Mouse (Mus musculus) C2C12 (cell line): ENCODE results near the gene Magi1. TPM values are rescaled to one million over a fixed set of nuclear protein-coding genes. Genes with fewer than 3 reads are reported as not detected.

Source experiments
- H3K27me3 ChIP-seq: one replicate; pipeline ENCODE4 v1.6.1; 2011; ENCODE audit not compliant: control insufficient read depth, insufficient read depth, insufficient read length
- H3K36me3 ChIP-seq: one replicate; pipeline ENCODE4 v1.6.1; 2011; ENCODE audit not compliant: control insufficient read depth, insufficient read depth
- H3K4me3 ChIP-seq: one replicate; pipeline ENCODE4 v1.5.1; 2011; ENCODE audit warnings: mild to moderate bottlenecking, control low read depth; ENCODE audit not compliant: poor library complexity, insufficient read depth, severe bottlenecking
- H3K79me2 ChIP-seq: one replicate; pipeline ENCODE4 v1.6.1; 2011; ENCODE audit not compliant: control insufficient read depth, insufficient read depth
- H3K79me3 ChIP-seq: one replicate; pipeline ENCODE4 v1.6.1; 2011; ENCODE audit warnings: low read depth, control low read depth
- H3ac ChIP-seq: one replicate; pipeline ENCODE3; 2011; ENCODE audit warnings: low read depth; ENCODE audit not compliant: control insufficient read depth, insufficient read length
- CEBPB ChIP-seq: IDR thresholded peaks from one replicate; pipeline ENCODE4 v1.6.1; 2011; ENCODE audit warnings: low read depth, mild to moderate bottlenecking, control low read depth, moderate library complexity
- CTCF ChIP-seq: IDR thresholded peaks from one replicate; pipeline ENCODE4 v1.5.1; 2011; ENCODE audit not compliant: control insufficient read depth, insufficient read depth, insufficient read length
- FOSL1 ChIP-seq: IDR thresholded peaks from one replicate; pipeline ENCODE4 v1.8.0; 2011; ENCODE audit warnings: mild to moderate bottlenecking, low read length; ENCODE audit not compliant: poor library complexity, insufficient read depth, severe bottlenecking
- MAX ChIP-seq: IDR thresholded peaks from one replicate; pipeline ENCODE4 v1.6.1; 2011; ENCODE audit warnings: mild to moderate bottlenecking, control low read depth
- MYOD1 ChIP-seq: IDR thresholded peaks from one replicate; pipeline ENCODE4 v1.6.1; 2011; ENCODE audit warnings: low read depth; ENCODE audit not compliant: control insufficient read depth, insufficient read length
- MYOG ChIP-seq: IDR thresholded peaks from one replicate; pipeline ENCODE4 v1.6.1; 2011; ENCODE audit not compliant: control insufficient read depth, insufficient read length; ENCODE audit errors: extremely low read depth
- USF1 ChIP-seq: IDR thresholded peaks from one replicate; pipeline ENCODE4 v1.6.1; 2011; ENCODE audit warnings: low read depth, mild to moderate bottlenecking, control low read depth, moderate library complexity
- polyA plus RNA-seq: library from polyadenylated mRNA; unstranded; fragments of >200 nt; fragmentation: generic; extraction: Trizol; gene quantifications from one replicate; pipeline ENCODE4 v1.2.1, GENCODE M21; 2012; ENCODE audit warnings: missing spikeins

Magi1 gene
- polyA plus RNA-seq, 1 experiment, result 3.8 TPM

GRCm38 (mm10) chr6:94043461-94043860 is 240.3 kb downstream of the Magi1 start:
- TF ChIP-seq MYOD1, result no peak
- TF ChIP-seq MAX, result no peak
- no peak for TF ChIP-seq CEBPB
- no peak for TF ChIP-seq USF1
- TF ChIP-seq CTCF, result no peak
- no peak for TF ChIP-seq FOSL1
- TF ChIP-seq MYOG, result no peak
- Histone ChIP-seq H3K4me3 (no peak overlapping the region), H3K79me3 (no peaks in the 10 kb centered on the region), H3ac (no peak overlapping the region), H3K79me2 (no peaks in the 10 kb centered on the region), H3K27me3 (no peaks in the 10 kb centered on the region), H3K36me3 (no peaks in the 10 kb centered on the region)

GRCm38 (mm10) chr6:94040093-94040492 is 243.6 kb downstream of the Magi1 start:
- H3K4me3 ChIP-seq, result no peak overlapping the region
- no peaks in the 10 kb centered on the region for H3K36me3 ChIP-seq
- H3K79me3 ChIP-seq, result peaks cover 1% of the 10 kb centered on the region
- TF ChIP-seq CTCF, result no peak
- TF ChIP-seq USF1, result no peak
- no peak for TF ChIP-seq MYOG
- no peak for TF ChIP-seq CEBPB
- TF ChIP-seq MYOD1, result no peak
- TF ChIP-seq MAX, result no peak
- TF ChIP-seq FOSL1, result no peak
- no peaks in the 10 kb centered on the region for H3K79me2 ChIP-seq
- H3K27me3 ChIP-seq, result no peaks in the 10 kb centered on the region
- H3ac ChIP-seq, result no peak overlapping the region

GRCm38 (mm10) chr6:94038897-94039296 is 244.8 kb downstream of the Magi1 start:
- Histone ChIP-seq H3K79me3 (peaks cover 1% of the 10 kb centered on the region), H3K27me3 (no peaks in the 10 kb centered on the region), H3K79me2 (no peaks in the 10 kb centered on the region), H3K36me3 (no peaks in the 10 kb centered on the region), H3ac (no peak overlapping the region), H3K4me3 (no peak overlapping the region)
- no peak for TF ChIP-seq MYOG
- TF ChIP-seq CTCF, result no peak
- no peak for TF ChIP-seq MAX
- no peak for TF ChIP-seq FOSL1
- TF ChIP-seq CEBPB, result no peak
- TF ChIP-seq MYOD1, result no peak
- TF ChIP-seq USF1, result no peak

- Histone ChIP-seq H3K79me3 (peaks cover 1% of the 10 kb centered on the region), H3K27me3 (no peaks in the 10 kb centered on the region), H3ac (no peak overlapping the region), H3K79me2 (no peaks in the 10 kb centered on the region), H3K4me3 (no peak overlapping the region), H3K36me3 (no peaks in the 10 kb centered on the region)
- no peak for TF ChIP-seq MYOD1
- TF ChIP-seq FOSL1, result no peak
- no peak for TF ChIP-seq USF1
- TF ChIP-seq CTCF, result no peak
- TF ChIP-seq MAX, result no peak
- TF ChIP-seq MYOG, result no peak
- no peak for TF ChIP-seq CEBPB
These were observed 247.2 kb downstream of the Magi1 start for GRCm38 (mm10) chr6:94036554-94036953.

GRCm38 (mm10) chr6:94026361-94026760 is 257.4 kb downstream of the Magi1 start:
- Histone ChIP-seq H3ac (no peak overlapping the region), H3K79me3 (no peaks in the 10 kb centered on the region), H3K36me3 (no peaks in the 10 kb centered on the region), H3K4me3 (no peak overlapping the region), H3K79me2 (no peaks in the 10 kb centered on the region), H3K27me3 (no peaks in the 10 kb centered on the region)
- TF ChIP-seq MYOD1 (no peak), CEBPB (no peak), FOSL1 (no peak), MYOG (no peak), MAX (no peak), CTCF (no peak), USF1 (no peak)

GRCm38 (mm10) chr6:94022437-94022836 is 261.3 kb downstream of the Magi1 start:
- TF ChIP-seq CEBPB (no peak), MYOG (no peak), MYOD1 (no peak), CTCF (no peak), MAX (no peak), FOSL1 (no peak), USF1 (no peak)
- H3K79me3 ChIP-seq, result no peaks in the 10 kb centered on the region
- H3K4me3 ChIP-seq, result no peak overlapping the region
- no peaks in the 10 kb centered on the region for H3K36me3 ChIP-seq
- no peaks in the 10 kb centered on the region for H3K79me2 ChIP-seq
- no peaks in the 10 kb centered on the region for H3K27me3 ChIP-seq
- H3ac ChIP-seq, result no peak overlapping the region
